Mouse (Mus musculus) R1 (cell line): ENCODE results near the gene AU021092.

ENCODE experiments used
- DNase-seq: peaks from one replicate; pipeline ENCODE4 v3.0.0-alpha.2; 2018; ENCODE audit warnings: low read depth, low spot score

Gene AU021092

GRCm38 (mm10) chr16:5214126-5214525 lies 8.0 kb downstream of the AU021092 start:
- no peak for DNase-seq

GRCm38 (mm10) chr16:5212150-5212549 lies 9.9 kb downstream of the AU021092 start:
- DNase-seq = no peak

- DNase-seq = no peak
These were observed 11.7 kb downstream of the AU021092 start for GRCm38 (mm10) chr16:5210365-5210764.

- DNase-seq = no peak
These were observed 16.0 kb downstream of the AU021092 start for GRCm38 (mm10) chr16:5206051-5206450.

GRCm38 (mm10) chr16:5205431-5205970 lies 16.6 kb downstream of the AU021092 start:
- DNase-seq = no peak

- DNase-seq = peak; percentile 90
These were observed 18.2 kb downstream of the AU021092 start, which contains the start of gene Nagpa for GRCm38 (mm10) chr16:5203668-5204433. Nagpa (minus strand) TSS chr16:5204012.

GRCm38 (mm10) chr16:5203200-5203599 lies 18.9 kb downstream of the AU021092 start:
- peak; percentile 19 for DNase-seq

GRCm38 (mm10) chr16:5202681-5203080 lies 19.4 kb downstream of the AU021092 start:
- peak; percentile 69 for DNase-seq

- DNase-seq = peak; percentile 81
These were observed 27.0 kb downstream of the AU021092 start for GRCm38 (mm10) chr16:5195080-5195479.

GRCm38 (mm10) chr16:5186234-5186633 lies 35.9 kb downstream of the AU021092 start:
- no peak for DNase-seq

GRCm38 (mm10) chr16:5185691-5186090 lies 36.4 kb downstream of the AU021092 start:
- no peak for DNase-seq

- no peak for DNase-seq
These were observed 37.1 kb downstream of the AU021092 start for GRCm38 (mm10) chr16:5184956-5185355.

GRCm38 (mm10) chr16:5184101-5184500 lies 38.0 kb downstream of the AU021092 start:
- no peak for DNase-seq

- no peak for DNase-seq
These were observed 38.7 kb downstream of the AU021092 start for GRCm38 (mm10) chr16:5183310-5183975.

GRCm38 (mm10) chr16:5172636-5173035 lies 49.5 kb downstream of the AU021092 start:
- DNase-seq = no peak

- no peak for DNase-seq
These were observed 53.3 kb downstream of the AU021092 start for GRCm38 (mm10) chr16:5168829-5169228.

GRCm38 (mm10) chr16:5168038-5168437 lies 54.1 kb downstream of the AU021092 start:
- DNase-seq = no peak

GRCm38 (mm10) chr16:5164327-5164726 lies 57.8 kb downstream of the AU021092 start:
- DNase-seq = no peak
